Mouse (Mus musculus): ENCODE measurements around the gene Prpf31.
A peak's percentile ranks its signal among the peaks of the same experiment; 100 is the strongest.
"Not testable (repeated sequence)": the region's sequence is repeated elsewhere in the genome, so short reads cannot be mapped to it uniquely, and the experiment has no call there.

Gene Prpf31

DNA sequence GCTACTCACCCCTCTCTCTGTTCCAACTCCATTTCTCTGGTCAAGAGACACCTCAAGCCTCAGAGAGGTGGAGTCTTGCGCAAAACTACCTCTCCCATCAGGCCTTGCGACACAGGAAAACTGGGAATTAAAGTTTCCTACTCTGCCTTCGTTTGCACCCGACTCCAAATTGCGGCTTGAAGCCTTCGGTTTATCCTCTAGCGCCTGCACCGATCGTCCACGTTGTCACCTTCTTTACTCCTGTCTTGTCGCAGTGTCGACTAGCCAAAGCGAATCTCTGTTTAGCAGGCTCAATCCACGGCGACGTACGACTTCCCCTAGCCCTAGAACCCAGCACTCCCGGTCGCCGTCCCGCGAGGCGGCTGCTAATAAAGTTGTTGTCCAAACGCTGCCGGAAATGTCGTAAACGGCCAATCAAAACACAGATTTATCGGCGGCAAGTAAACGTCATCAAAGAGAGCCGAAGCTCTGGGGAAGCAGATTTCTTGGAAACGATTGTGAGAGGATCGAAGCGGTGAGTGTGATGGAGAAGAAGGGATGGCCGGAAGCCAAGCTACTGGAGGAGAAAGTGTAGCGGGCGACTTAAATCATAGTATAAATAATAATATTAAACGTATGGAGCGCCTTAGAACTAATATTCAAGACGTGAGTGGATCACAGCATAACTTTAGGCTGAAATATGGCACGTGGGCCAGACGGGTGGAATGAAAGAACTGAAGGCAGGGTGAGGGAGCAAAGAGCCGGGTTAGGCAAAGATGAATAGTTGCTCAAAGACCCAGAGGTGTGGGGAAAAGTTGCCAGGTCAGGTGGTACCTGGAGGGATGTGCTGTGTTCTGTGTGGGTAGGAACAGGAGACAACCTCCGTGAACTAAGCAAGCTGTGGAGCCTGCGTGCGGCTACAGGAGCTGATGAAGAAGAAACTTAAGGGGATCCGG is at the start of gene Prpf31, which contains the start of gene Tfpt:
Prpf31 (plus strand) TSS at position 443 of the 935 bp plus-strand sequence.
Tfpt (minus strand) TSS at position 387 of the 935 bp plus-strand sequence.
- peak; percentile 92 for DNase-seq (ENCODE audit: inconsistent ontology term)

DNA sequence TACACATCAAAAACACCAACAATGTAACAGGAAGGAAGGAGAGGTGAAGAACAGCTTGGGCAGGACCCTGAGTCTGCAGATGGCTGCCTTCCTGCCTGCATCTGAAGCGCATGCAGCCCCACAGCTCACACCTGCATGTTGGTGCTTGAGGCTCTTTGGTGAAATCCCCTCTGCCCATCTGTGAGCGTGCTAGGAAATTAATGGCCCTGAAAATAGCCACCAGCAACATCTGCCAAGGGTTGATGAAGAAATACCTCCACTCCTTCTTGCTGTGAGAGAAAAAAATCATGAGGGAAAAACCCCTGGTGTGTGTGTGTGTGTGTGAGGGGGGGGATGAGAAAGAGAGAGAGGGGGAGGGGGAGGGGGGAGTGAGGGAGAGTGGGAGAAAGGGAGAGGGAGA is 49.8 kb upstream of the Prpf31 start:
- DNase-seq (ENCODE audit: inconsistent ontology term): no peak

DNA sequence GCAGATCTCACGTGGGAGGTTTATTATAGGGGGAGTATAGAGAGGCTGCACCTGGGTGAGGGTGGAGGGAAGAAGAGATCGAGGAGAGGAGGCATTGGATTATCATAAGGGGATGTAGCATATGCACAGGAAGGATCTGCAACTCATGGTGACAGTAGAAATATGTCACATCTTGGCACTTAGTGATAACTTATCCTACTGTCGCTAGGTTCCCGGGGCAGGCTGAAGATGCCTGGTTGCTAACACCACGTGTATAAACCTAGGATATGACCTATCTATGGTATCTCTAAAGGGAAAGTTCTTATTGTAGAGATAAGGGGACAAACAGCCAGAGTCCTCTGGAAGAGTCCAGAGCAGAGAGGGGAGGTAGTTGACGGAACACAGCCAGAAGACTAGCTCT is 44.0 kb upstream of the Prpf31 start:
- no peak for DNase-seq (ENCODE audit: inconsistent ontology term)

DNA sequence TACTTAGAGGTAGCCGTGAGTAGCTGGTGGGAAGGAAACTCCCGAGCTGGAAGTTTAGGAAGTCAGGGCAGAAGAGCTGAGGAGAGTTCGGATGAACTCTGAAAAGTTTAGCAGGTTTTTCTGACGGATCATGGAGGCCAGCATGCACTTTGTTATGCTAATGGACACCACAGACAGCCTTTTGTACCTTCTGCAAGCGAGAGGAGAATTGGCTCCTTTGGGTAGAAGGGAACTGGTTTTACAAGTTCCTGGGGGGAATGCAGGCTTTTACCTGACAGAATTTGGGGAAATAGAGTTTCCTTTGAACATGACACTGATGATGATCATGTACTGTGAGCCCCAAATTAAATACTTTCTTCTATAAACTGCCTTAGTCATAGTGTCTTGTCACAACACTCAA is 43.5 kb upstream of the Prpf31 start:
- DNase-seq (ENCODE audit: inconsistent ontology term): no peak

DNA sequence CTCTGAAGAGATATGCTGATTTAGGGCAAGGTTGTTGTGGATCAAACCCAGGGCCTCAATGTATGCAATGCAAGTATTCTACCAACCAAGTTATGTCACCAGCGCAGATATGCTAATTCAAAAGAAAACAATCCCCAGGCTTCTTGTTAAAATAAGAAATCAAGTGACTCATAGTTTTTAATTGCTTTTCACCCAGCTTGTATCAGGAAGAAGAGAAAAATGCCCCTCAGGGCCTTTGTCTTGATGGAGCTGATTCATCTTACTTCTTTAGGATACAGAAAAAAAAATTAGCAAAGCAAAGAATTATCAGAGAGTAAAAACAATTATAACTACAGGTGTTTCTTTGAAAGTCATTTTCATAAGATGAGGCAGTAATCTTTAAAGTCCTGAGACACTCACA is 42.5 kb upstream of the Prpf31 start:
- peak; percentile 20 for DNase-seq (ENCODE audit: inconsistent ontology term)

DNA sequence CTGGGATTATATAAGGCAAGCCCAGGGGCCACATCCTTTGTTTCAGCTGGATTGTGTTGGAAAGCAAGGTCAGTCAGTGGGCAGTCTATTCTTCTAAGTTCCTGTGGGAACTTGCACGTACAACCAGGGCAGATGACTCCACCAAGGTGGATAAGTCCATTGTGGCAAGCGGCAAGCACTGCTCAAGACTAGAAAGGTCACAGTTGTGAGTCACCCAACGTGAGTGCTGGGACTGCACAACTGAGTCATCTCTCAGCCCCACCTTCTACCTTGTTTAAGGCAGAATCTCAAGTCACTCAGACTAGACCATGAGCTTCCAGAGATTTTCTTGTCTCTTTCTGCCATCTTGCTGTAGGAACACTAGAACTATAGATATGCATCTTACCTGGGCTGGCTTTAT is 39.2 kb upstream of the Prpf31 start:
- DNase-seq (ENCODE audit: inconsistent ontology term): no peak

DNA sequence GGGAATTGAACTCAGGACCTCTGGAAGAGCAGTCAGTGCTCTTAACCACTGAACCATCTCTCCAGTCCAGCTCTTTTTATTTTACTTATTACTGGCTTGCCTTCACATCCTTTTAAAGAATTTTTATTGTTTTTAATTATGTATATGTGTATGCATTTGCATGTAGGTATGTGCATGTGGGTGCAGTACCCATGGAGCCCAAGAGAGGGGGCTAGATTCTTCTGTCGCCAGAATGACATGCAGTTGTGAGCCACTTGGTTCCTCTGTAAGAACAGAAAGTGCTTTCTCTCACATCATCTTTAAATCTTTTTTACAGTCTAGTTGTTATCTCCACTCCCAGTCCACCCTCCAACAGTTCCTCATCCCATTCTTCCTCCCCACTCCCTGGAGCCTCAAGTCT is 38.3 kb upstream of the Prpf31 start:
- no peak for DNase-seq (ENCODE audit: inconsistent ontology term)

DNA sequence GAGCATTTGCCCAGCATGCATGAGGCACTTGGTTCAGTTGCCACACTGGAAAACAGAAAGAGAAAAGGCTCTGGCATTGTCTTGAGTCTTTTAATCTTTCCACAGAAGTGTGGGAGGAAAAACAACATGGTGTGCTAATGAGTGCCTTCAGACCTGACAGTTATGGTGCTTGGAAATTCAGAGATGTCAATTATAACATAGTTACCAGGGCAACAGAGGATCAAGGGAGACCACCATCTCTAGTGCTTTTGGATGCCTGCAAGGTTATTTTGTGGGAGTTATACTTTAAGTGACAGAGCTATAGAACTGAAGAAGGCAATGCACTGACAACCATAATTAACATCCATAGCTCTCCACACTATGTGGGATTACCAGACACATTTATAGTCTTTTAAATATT is 35.9 kb upstream of the Prpf31 start:
- DNase-seq (ENCODE audit: inconsistent ontology term): no peak

DNA sequence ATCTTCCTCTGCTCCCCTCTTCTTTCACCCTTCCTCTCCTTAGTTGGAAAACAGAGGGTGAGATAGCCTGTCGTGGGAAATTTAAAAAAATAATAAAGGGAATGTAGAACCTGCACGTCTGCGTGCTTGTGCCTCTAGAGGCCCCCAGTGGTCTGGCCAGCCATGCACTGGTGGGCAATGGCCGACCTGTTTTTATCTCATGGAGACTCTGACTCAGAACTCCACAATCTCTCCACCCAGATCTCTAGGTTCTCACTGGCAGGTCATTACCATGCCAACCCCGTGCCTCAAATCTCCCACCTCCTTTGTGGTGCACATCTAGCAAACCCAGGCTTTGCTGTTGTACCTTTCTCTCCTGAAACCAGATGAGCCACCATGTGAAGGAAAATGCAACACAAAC is 35.1 kb upstream of the Prpf31 start:
- no peak for DNase-seq (ENCODE audit: inconsistent ontology term)

DNA sequence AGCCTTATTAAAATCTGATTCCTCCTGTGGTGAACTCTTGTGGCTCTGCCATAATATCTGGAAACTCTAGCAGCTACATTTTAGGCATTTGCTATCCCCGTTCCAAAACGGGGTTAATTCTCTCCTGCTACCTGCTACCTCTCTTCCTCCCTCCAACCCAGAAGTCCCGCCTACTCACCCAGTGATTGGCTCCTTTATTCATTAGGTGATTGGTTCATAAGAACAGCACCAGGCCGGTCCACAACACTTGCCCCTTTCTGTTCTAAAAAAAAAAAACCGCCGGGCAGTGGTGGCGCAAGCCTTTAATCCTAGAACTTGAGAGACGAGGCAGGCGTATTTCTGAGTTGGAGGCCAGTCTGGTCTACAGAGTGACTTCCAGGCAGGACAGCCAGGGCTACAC is 34.6 kb upstream of the Prpf31 start:
- no peak for DNase-seq (ENCODE audit: inconsistent ontology term)

DNA sequence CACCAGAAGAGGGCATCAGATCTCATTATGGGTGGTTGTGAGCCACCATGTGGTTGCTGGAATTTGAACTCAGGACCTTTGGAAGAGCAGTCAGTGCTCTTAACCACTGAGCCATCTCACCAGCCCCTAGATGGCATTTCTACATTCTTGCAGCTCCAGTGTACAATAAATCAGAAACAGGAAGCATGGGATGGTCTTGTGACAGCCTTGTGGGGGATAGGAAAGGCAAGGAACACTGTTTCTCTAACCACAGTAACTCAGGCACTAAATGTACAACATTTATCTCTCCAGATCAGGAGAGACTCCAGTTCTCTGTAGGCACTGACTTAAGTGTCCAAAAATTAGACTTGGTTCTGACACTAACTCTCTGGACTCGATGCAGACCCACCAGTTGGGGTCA is 32.0 kb upstream of the Prpf31 start:
- not testable (repeated sequence) for DNase-seq (ENCODE audit: inconsistent ontology term)

DNA sequence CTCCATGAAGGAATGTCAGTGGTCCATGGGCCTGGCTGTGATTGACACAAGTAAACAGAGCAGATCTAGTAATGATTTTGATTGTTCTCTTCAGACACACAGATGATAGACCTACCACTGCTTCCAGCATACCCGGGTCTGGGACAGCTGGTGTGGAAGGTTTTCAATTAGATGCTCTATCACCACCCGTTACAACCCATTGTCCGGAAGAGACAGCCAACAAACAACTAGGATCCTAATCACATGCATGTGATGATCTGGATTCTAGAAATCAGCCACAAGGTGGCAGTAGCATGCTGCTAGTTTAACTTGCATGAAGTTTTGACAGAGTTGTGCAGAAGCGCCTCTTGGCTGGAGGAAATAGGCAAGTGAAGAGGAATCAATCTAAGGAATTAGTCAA is 28.7 kb upstream of the Prpf31 start:
- peak; percentile 48 for DNase-seq (ENCODE audit: inconsistent ontology term)

DNA sequence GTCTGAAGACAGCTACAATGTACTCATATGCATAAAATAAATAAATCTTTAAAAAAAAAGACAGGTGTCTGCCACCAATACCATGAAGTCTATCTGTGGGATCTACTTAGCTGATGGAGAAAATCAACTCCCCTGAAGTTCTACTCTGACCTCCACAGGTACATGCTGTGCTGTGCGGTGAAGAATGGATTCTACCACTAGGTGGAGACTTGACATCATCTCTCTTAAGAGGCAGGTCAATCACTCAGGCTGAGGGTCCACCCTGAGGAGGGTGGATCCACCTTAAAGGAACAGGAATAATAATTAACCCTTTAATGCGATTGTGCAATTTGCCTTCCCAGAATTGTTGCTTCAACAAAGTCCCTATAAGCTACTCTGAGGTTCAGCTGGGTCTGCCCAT is 23.0 kb upstream of the Prpf31 start:
- DNase-seq (ENCODE audit: inconsistent ontology term): no peak

DNA sequence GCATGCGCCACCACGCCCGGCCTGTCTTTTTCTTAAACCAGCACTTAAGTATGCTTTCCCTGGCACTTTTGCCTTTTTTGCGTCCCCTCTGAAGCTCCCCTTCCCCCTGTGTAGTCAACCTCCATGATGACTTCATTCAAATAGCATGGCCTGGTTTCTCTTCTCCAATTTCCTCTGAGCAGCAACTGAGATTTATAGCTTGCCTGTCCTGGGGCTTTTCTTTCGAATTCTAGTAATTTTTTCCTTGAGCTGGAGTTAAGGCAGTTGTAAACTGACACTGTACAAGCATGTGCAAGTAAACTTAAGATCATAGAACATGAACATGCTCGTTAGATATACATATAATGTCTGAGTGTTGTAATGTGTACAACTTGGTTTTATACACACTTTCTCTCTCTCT is 22.4 kb upstream of the Prpf31 start:
- DNase-seq (ENCODE audit: inconsistent ontology term): no peak

DNA sequence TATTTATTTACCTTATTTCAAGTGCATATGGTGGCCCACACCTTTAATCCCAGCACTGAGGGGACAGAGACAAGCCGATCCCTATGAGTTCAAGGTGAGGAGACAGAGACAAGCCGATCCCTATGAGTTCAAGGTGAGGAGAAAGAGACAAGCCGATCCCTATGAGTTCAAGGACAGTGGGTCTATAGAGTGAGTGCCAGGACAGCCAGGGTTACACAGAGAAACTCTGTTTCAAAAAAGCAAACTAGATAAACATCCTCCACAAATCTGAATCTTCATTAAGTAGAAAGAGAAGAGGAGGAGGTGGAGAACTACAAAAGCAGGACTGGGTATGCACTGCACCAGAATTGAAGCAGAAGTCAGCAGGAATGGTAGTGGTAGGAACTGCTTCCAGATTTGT is 21.1 kb upstream of the Prpf31 start:
- no peak for DNase-seq (ENCODE audit: inconsistent ontology term)

DNA sequence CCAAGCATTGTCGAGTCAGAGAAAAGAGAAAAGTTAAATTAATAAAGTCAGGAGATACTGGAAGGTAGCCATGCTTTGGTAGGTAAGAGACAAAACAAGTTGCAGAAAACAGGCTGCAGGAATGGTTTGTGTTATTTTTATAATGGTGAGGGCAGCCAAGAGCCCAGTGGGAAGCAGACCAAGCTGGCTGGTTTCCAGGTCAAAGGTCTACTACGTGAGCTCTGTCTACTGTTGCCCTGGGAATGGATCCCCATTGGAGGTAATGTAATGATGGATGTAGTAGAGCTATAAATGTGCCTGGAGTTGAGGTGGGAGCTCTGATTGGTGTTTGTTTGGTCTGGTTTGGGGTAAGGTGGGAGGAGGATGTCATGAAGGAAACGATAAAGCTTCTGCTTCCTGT is 20.7 kb upstream of the Prpf31 start:
- DNase-seq (ENCODE audit: inconsistent ontology term): no peak

DNA sequence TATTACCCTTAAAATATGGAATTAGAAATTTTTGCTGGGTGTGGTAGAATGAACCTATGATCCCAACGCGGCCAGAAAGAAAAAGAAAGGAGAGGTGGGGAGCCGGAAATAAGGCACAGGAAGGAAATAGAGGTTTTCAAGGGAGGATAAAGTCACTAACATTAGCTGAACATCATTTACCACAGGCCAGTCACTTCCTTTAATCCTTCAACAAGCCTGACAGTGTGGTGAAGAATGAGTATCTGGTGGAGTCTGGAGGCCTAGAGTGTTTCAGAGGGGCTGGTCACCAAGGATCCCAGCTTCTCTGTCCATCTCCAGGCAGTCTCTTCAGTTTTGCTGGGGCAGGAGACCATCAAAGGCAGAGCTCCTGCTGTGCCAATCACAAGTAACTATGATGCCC is 19.3 kb upstream of the Prpf31 start:
- no peak for DNase-seq (ENCODE audit: inconsistent ontology term)

DNA sequence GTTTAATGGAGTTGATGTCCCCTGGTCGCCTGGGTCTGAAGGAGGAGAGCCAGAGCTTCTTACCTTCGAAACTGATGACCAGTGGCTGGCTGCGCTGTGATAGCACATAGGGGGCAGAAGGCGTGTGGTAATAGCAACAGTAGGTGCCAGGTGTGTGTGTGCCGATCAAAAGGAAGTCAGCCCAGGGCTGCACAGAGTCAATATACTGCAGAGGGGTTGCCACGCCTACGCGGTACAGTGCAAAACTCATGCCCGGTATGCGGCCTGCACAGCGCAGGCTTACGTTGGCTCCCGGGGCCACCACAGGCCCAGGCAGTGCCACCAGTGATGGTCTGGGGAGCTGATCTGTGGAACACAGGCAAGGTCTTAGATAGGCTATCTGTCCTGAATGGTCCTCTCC is 18.8 kb upstream of the Prpf31 start:
- DNase-seq (ENCODE audit: inconsistent ontology term): no peak

DNA sequence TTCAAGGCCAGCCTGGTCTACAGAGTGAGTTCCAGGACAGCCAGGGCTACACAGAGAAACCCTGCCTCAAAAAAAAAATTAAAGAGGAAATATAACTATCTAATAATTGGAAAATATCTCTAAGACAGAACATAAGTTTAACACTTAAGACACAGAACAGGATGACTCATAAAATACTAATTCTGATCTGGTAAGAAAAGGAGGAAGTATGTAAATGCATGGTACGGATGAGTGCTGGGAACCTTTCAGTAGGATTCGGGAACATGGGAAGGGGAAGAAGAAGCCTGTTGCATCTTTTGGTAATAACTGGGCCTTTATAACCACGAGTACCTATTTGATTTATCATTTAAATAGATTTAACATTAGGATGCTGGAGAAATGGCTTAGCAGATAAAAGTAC is 15.8 kb upstream of the Prpf31 start:
- DNase-seq (ENCODE audit: inconsistent ontology term): no peak

DNA sequence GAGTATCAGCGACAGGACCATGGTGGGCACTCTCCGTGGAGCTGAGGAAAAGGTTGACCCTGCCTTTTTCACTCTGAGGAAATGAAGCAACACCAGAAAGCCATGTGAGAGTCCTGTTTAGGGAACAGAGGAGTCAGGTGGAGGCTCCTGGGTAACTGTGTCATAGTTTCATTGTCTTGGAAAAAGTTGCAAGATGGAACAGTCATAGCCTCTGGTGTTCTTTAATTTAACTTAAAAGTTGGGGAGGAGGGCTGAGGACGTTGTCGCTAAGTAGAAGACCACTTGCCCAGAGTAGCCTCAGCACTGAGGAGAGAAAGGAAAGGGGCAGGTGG is 13.8 kb upstream of the Prpf31 start, which contains the start of gene Oscar:
Oscar (minus strand) TSS at position 101 of the 332 bp plus-strand sequence.
- DNase-seq (ENCODE audit: inconsistent ontology term): no peak

DNA sequence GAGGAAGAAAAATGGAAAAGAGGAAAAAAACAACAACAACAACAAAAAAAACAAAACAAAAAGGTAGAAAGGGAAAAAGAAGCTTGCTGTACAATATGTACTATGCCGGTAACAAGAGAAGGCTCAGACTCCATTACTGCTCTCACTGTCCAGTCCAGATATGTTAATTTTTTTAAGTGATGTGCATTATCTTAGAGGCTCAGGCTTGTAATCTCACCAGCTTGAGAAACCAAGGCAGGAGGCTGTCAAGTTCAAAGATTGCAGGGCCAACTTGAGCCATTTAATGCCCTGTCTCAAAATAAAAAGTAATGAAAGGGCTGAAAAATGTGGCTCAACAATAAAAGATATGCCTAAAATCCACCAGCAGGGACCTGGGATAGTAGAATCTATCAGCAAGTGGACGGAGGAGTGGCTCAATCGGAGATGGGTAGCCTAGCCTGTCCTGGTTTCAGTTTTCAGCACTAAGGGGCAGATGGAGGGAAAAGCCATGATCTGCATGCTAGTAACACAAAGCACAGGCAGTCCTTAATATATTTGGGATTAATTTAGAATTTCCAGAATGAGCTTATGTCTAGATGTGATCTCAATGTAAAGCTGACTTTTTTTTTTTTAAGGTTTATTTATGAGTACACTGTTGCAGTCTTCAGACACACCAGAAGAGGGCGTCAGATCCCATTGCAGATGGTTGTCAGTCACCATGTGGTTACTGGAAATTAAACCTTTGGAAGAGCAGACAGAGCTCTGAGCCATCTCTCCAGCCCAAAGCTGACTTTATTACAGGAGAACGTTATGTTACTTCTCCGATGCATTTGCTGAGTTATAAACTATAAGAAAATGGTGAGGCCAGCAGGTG is 13.2 kb upstream of the Prpf31 start:
- DNase-seq (ENCODE audit: inconsistent ontology term): no peak

DNA sequence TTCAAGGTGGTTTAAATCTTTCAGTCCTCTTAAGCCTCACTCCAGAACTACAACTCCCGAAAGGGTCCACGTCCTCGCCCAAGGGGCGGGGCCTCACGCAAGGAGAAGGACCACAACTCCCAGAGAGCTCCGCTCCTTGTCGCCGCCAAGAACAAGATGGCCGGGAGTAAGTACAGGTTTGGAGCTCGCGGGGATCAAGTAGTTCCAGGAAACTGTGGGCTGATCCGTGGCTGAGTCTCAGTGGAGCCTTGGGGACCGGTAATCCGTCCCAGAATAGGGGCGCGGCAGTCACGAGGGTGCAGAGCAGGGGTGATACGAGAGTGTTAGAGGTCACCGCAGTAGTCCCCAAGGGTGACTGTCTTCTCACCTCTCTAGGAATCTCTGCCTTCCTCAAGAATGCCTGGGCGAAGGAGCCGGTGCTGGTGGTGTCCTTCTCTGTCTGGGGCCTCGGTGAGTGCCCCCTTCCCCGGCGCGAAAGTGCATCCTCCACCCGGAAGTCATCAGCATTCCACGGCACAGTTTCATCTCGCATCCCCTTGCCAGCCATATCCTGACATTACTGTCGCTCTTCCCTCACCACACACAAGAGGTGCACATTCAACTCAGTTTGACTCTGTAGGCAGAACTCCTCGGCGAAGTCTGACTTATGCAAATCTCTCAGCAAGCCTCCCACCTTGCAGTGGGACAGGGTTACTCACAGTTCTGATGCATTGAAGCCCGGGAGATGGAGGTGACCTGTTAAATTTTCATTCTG is 12.4 kb upstream of the Prpf31 start, which contains the start of gene Ndufa3:
Ndufa3 (plus strand) TSS at position 132 of the 754 bp plus-strand sequence.
- DNase-seq (ENCODE audit: inconsistent ontology term): peak; percentile 95
